Mouse (Mus musculus): Measurements from ENCODE around the gene Pgap3.

GRCm38 (mm10) chr11:98397946-98398345, 2.3 kb downstream of the Pgap3 start:
- TF ChIP-seq POLR2A (IDR thresholded peaks at IDR 0.05; ENCODE audit: borderline replicate concordance, insufficient read depth, low read length) (no peak), CTCF (IDR thresholded peaks at IDR 0.05; ENCODE audit: borderline replicate concordance, insufficient read depth, low read depth, low read length) (no peak)
